Mouse (Mus musculus) erythroblast, embryonic 14.5 days (primary cell): ENCODE data around the gene Krt83.

Experiments used
- GATA1 ChIP-seq: IDR thresholded peaks from 2 replicates; pipeline ENCODE4 v1.6.1; 2012; ENCODE audit warnings: low read length, inconsistent platforms, mixed read lengths
- TAL1 ChIP-seq: IDR thresholded peaks from 3 replicates; pipeline ENCODE4 v1.6.1; 2012; ENCODE audit warnings: low read length, inconsistent platforms, mixed read lengths

DNA sequence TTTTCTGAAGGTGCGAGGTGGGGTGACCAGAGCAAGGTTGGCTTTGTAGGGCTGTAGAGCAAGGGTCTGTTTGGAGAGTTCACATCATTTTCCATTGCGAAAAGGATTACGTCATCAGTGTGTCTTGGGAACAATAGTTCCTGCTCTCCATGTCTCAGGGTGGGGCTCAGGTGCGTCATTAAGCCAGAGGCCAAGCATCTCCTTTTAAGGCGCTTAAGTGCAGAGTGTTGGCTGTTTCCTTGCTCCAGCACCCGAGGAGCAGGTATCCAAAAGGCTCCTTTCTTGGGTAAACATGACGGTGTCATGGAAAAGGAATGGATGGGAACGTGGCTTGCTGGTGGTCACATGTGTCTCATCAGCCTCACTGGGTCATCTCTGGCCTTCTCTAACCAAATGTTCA is 36.5 kb downstream of the Krt83 start:
- no peak for TF ChIP-seq GATA1
- no peak for TF ChIP-seq TAL1
